Mouse (Mus musculus): ENCODE data around the gene Map3k14.
"Not testable (repeated sequence)": the region's sequence is repeated elsewhere in the genome, so short reads cannot be mapped to it uniquely, and the experiment has no call there.

The Map3k14 gene

DNA sequence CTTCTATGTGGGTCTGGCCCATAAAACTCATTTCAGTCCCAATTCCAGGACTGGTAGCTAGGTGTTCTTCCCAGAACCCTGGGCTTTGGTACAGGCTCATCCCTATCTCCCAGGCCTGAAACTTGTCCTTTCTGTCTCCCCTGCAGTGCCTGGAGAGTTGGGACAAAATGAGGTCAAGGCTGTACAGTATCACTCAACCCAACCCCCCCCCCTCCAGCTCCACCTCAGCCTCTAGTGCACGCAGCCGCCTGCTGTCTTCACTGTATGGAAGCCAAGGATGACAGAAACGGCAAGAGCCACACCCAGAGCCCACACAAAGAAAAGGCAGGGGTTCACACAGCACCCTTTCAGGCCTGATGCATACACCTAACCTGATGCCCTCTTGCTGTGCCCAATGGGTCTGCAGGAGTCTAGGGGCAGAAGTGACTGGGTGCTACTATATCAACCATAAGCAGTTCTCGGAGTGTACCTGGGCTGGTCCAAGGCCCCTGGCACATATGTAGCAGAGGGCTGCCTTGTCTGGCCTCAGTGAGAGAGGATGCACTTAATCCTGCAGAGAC, 20.5 kb downstream of the Map3k14 start:
- no peak for DNase-seq (ENCODE audit: low read depth, low spot score)

- no peak for DNase-seq (ENCODE audit: low read depth, low spot score)
Observed at GRCm38 (mm10) chr11:103246081-103246730, 21.1 kb downstream of the Map3k14 start.

DNA sequence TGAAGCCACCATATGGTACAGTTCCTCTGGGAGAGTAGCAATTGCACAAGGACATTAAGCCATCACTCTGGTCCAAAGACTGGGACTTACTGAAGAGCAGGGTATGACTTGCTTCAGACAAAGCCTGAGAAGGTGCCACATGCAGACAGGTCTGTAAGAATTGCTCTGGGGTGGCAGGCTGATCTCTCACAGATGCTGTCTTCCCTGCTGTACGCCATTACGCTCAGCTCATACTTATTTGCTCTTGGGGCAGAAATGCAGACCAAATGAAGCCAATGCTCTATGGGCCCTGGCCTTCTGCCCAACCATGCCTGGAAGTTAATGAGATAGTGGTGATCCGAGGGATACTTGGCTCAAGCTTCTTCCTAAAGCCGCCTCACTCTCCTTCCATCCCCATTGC, 22.4 kb downstream of the Map3k14 start:
- no peak for DNase-seq (ENCODE audit: low read depth, low spot score)

- no peak for DNase-seq (ENCODE audit: low read depth, low spot score)
Observed at GRCm38 (mm10) chr11:103240740-103241139, 26.5 kb downstream of the Map3k14 start.

DNA sequence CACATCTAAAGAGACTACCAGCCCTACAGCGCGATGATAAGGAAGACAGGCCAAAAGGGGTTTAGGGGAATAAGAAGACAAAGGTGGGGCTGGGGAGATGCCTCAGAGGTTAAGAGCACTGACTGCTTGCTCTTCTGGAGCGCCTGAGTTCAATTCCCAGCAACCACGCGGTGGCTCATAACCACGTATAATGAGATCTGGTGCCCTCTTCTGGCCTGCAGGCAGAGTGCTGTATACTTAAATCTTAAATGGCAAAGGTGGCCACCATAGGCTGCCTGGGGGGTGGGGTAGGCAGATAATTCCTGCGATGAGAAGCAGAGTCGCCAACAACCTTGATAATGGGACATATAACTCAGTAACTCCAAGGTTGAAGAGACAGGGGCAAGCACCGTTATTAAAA, 29.5 kb downstream of the Map3k14 start:
- peak; percentile 79 for DNase-seq (ENCODE audit: low read depth, low spot score)

DNA sequence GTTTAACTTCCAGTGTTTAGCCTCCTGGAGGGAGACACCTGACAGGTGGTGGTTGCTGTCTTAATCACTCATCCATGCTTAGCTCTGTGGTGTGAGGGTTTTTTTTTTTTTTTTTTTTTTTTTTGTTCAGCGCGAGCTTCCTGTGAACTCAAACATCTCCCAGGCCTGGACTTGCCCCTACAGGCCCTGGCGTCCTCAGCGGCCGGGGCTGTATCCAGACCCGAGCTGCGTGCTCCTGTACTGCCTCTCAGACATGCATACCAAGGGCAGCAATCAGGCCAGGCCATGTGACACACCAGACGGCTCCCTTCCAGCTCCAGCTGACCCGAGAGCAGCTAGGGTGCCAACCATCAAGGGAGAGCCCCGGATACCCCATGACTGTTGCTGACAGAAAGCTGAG, 30.4 kb downstream of the Map3k14 start:
- no peak for DNase-seq (ENCODE audit: low read depth, low spot score)

DNA sequence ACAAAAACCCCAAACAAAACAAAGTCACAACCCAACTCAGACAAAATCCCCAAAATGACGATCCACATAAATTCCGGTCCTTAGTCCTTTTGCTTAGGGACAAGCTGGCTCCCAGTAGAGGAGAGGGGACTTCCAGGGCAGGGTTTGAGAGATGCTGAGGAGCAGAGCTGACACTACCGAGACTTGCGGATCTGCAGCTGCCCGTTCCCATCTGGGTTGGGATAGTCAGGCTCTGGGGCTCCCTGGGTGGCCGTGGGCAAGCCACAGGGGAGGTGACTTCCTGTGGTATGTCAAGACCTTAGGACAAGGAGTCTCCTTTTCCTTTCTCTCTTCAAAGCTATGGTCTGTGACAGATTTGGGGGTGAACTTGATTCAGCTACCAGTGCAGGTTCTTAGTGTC, 30.8 kb downstream of the Map3k14 start:
- DNase-seq (ENCODE audit: low read depth, low spot score) = no peak

DNA sequence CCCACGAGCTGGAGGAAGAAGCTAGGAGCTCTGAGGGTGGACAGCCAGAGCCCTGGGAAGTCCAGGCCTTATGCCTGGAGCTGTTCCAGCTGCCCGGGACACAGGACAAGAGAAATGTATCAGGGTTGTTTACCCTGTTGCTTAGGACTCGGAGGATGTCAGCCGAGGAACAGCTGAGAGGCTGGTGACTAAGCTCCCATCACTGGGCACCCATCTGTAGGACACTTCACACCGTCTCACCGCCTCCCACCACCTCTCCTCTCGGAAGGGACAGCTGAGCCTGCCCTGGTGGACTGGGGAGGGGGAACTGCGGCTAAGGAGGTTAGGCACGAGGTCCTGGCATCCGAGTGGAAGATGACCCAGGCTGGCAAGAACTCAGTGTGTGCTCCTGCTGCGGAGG, 31.6 kb downstream of the Map3k14 start:
- no peak for DNase-seq (ENCODE audit: low read depth, low spot score)

DNA sequence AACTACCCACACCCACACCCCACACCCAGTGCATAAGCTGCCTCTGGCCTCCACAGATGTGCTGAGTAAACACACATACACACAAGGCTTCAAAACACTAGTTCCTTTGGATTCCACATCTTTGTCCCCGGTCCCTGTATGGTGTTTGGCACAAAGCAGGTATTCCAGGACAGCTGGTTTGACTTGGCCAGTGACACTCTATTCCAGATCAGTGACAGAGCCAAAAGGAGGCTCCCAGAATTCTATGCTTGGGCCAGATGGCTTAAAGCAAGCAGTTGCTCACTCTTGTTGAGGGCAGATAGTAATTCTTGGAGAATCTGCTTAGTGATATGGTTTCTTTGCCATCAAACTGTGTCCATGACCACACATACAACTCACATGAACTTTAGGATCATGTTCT, 32.8 kb downstream of the Map3k14 start:
- no peak for DNase-seq (ENCODE audit: low read depth, low spot score)

DNA sequence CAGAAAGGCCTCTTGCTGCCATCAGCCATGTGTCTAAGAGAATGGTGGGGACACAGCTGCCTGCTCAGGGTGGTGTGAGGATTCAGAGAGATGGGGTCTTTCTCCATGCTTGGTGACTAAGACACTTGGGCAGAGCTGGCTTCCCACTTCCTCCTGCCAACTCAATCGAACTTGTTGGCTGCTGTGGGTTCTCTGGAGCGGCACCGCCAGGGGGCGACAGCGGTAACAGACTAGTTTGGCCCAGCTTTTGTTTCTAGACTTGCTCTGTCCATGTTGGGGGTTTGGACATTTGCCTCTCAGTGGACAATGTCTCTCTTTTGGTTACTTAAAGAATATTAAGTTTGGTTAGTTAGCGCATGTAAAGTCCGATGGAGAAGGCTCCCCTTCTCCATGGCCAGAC, 34.3 kb downstream of the Map3k14 start:
- DNase-seq (ENCODE audit: low read depth, low spot score) = peak; percentile 65

GRCm38 (mm10) chr11:103231367-103231766, 35.9 kb downstream of the Map3k14 start:
- DNase-seq (ENCODE audit: low read depth, low spot score) = no peak

- peak; percentile 34 for DNase-seq (ENCODE audit: low read depth, low spot score)
Observed at GRCm38 (mm10) chr11:103230626-103231025, 36.6 kb downstream of the Map3k14 start.

DNA sequence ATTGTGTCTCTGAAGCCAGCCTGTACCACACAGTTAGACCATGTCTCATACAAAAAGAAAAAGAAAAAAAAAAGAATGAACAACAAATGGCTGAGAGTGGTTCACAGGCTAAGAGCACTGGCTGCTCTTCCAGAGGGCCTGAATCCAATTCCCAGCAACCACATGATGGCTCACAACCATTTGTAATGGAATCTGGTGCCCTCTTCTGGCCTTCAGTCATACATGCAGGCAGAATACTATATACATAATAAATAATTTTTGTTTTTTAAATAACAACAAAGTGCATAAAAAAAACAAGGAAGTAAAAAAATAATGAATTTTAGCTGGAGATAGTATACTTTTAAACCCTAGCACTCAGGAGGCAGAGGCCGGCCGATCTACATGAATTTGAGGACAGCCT, 37.7 kb downstream of the Map3k14 start:
- DNase-seq (ENCODE audit: low read depth, low spot score) = peak; percentile 54

- no peak for DNase-seq (ENCODE audit: low read depth, low spot score)
Observed at GRCm38 (mm10) chr11:103223951-103224456, 43.3 kb downstream of the Map3k14 start.

- no peak for DNase-seq (ENCODE audit: low read depth, low spot score)
Observed at GRCm38 (mm10) chr11:103223444-103223843, 43.8 kb downstream of the Map3k14 start.

GRCm38 (mm10) chr11:103222718-103223117, 44.6 kb downstream of the Map3k14 start:
- DNase-seq (ENCODE audit: low read depth, low spot score) = not testable (repeated sequence)

GRCm38 (mm10) chr11:103221437-103221836, 45.8 kb downstream of the Map3k14 start:
- no peak for DNase-seq (ENCODE audit: low read depth, low spot score)

DNA sequence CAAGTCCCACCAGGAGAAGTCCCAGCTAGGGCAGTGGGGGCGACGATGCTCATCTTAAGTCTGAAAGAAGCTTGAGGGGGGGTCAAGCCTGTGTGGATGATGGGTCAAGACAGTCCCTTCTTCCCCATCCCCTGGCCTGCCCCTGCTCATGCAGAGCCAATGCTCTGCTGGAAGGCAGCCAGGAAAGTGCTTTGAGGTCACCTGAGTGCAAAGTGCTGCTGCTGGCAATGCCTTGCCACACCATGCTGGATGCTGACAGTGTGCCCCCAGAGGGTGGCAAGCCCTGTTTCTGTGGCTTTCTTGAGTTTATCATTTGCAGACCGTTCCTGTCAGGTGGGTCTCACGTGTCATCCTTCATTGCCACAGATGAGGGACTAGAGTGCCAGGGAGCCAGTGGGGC, 47.3 kb downstream of the Map3k14 start:
- no peak for DNase-seq (ENCODE audit: low read depth, low spot score)

DNA sequence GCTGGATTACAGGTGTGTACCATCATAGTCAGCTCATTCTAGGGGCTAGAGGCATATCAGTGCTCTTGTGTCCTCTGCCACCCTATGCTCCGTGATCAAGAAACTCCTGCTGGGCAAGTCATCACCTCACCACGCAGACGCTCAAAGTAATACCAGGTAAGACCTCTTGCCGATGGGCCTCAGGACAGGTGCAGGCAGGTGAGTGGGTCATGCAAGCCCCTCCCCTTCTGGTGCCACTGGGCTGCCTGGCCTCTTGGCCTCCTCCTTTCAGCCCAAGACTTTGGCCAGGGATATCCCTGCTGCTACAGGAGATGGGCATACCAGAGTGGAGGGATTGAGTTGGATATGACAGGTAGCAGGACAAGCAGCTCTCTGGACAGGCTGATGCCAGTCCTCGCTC, 48.0 kb downstream of the Map3k14 start:
- no peak for DNase-seq (ENCODE audit: low read depth, low spot score)

DNA sequence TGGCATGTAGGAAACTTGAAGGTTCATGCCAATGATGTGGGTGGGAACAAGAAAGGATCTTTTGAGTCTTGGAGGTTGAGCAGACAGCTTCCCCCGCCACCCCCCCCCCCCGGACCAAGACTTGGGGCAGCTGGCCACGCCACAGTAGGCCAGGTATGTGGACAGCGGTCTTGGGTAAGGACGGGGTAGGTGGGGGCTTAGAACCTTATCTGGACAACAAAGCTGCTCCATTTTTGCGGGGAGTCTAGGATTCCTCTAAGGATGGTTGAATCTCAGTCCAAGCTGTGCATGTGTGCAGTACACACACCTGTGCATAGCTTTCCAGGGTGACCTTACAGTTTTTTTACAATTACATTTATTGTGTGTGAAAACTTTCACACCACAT, 48.8 kb downstream of the Map3k14 start:
- no peak for DNase-seq (ENCODE audit: low read depth, low spot score)

- DNase-seq (ENCODE audit: low read depth, low spot score) = peak; percentile 59
Observed at GRCm38 (mm10) chr11:103217790-103218516, 49.3 kb downstream of the Map3k14 start, which contains the start of gene Spata32. Gene Spata32, minus strand, starts transcription at chr11:103218432.

DNA sequence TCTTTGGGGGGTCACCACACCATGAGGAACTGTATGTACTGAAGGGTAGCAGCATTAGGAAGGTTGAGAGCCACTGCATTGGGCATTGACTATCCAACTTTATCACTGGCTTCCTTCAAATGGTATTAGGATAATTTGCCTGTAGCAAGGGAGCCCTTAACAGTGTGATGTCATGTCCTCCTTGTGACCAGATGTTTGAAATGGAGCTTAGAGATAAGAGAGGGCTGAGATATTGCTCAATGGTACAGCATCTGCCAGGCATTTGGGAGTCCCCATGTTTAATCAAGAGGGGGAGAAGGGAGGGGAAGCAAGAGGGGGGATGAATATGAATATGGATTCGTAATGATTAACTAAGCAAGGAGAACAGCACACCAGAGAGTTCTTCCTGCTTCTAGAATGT, 51.9 kb downstream of the Map3k14 start:
- no peak for DNase-seq (ENCODE audit: low read depth, low spot score)

GRCm38 (mm10) chr11:103213712-103214111, 53.6 kb downstream of the Map3k14 start:
- peak; percentile 48 for DNase-seq (ENCODE audit: low read depth, low spot score)

Measured in R1 (cell line).